Mouse (Mus musculus): ENCODE results near the gene Slc16a1. TPM values are rescaled to one million over a fixed set of nuclear protein-coding genes. Genes with fewer than 3 reads are reported as not detected.

Slc16a1 gene
- polyA plus RNA-seq, 1 experiment from 2014 or later: 32.1 TPM

DNA sequence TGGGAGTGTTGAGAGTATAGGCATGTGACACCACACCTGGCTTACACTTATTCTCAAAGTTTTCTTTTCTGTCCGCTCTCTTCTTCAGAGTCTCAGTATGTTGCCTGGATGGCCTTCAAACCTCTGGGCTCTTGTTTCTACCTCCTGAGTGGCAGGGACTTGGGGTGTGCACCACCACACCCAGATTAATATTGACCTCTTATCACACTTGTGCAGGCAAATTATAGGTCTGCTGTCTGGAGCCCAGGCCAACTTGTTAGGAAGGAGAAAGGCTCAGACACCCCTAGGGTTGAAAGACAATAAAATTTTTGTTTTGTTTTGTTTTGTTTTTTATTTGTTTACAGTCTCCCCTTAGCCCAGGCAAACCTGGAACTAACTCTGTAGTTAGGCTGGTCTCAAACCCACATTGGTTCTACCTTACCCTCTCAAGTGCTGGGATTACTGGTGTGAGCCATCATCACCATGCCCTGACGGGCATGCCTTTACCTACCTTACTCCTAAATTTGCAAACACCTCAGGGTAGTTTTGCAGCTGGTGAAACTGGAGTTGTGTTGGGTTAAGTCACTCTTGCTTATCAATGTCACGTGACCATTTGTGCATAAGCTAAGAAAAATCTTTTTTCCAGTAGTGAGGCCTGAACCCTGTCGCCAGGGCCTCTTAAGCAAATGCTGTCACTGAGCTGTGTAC is 35.3 kb downstream of the Slc16a1 start:
- Histone ChIP-seq H3K9me3 (ENCODE audit: control insufficient read depth, low read length) (no peaks in the 10 kb centered on the region), H3K4me1 (replicated peaks; ENCODE audit: control insufficient read depth, insufficient read depth) (peaks cover 11% of the 10 kb centered on the region), H3K4me2 (replicated peaks; ENCODE audit: low read depth) (no peak overlapping the region), H3K27ac (replicated peaks) (peak overlapping the region; percentile 79), H3K36me3 (ENCODE audit: control insufficient read depth, insufficient read depth, low read length) (no peaks in the 10 kb centered on the region), H3K9ac (ENCODE audit: low read length) (no peak overlapping the region), H3K4me3 (ENCODE audit: low read depth, low read length) (no peak overlapping the region), H3K27me3 (ENCODE audit: control insufficient read depth, insufficient read depth, low read length) (no peaks in the 10 kb centered on the region)
- TF ChIP-seq CTCF (IDR thresholded peaks at IDR 0.05; ENCODE audit: low read depth) (no peak), EP300 (optimal IDR thresholded peaks at IDR 0.05) (no peak)
- WGBS: 49% methylated on average over 4 of the region's 4 CpGs
- DNase-seq (ENCODE audit: low spot score) (peak; percentile 48), ATAC-seq (ENCODE audit: low FRiP score, low TSS enrichment) (peak; percentile 56)

DNA sequence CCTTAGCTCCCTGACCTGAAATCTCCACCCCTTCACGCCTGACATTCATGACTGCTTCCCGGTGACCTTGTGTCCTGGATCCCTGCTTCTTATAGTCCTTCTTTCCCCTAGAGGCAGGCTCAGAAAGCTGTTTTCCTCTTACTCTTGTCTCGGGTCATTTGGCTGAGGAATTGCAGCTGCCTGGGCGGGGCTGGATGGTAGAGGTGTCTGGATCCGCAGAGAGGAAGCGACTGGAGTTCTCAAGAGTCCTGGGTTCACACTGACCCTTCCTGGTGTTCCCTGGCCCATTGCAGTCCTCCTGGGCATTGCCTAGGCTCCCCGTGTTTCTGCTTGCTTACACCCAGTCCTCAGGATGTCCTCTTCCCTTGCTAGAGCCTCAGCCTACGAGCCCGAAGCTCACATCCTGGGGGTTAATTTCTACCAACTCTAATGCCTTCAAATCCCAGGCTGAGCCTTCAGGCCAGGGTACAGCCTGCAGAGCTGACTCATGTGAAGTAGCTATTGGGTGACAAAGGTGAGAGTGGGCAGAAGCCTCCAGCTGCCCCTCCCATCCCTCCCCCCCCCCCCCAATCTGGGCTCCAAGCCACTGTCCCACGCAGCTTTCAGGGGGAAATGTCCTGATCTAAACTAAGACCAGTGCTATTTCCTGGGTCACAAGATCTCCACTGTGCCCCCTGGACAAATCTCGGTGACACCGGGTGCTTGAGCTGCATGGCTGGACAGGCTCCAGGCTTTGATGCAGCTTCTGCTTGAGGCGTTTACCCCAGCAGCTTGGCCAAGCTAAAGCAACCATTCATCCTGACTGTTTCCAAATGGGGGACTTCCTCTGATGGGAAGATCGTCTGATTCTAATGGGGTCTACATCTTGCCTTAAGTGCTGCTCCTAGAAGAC is 36.1 kb downstream of the Slc16a1 start:
- ATAC-seq (ENCODE audit: low FRiP score, low TSS enrichment) (no peak; the same call in 1 of the 2 replicates), DNase-seq (ENCODE audit: low spot score) (peak; percentile 57)
- TF ChIP-seq EP300 (optimal IDR thresholded peaks at IDR 0.05): no peak
- TF ChIP-seq CTCF (IDR thresholded peaks at IDR 0.05; ENCODE audit: low read depth): peak; percentile 35
- H3K4me1 ChIP-seq (replicated peaks; ENCODE audit: control insufficient read depth, insufficient read depth): peaks cover 11% of the 10 kb centered on the region
- peak overlapping the region; percentile 64 for H3K4me2 ChIP-seq (replicated peaks; ENCODE audit: low read depth)
- peak overlapping the region; percentile 37 for H3K4me3 ChIP-seq (ENCODE audit: low read depth, low read length)
- WGBS: 17% methylated on average over 14 of the region's 14 CpGs
- no peaks in the 10 kb centered on the region for H3K27me3 ChIP-seq (ENCODE audit: control insufficient read depth, insufficient read depth, low read length)
- H3K27ac ChIP-seq (replicated peaks): peak overlapping the region; percentile 79
- H3K9me3 ChIP-seq (ENCODE audit: control insufficient read depth, low read length): no peaks in the 10 kb centered on the region
- H3K9ac ChIP-seq (ENCODE audit: low read length): no peak overlapping the region
- no peaks in the 10 kb centered on the region for H3K36me3 ChIP-seq (ENCODE audit: control insufficient read depth, insufficient read depth, low read length)

- peak overlapping the region; percentile 79; the same call in 1 of the 2 replicates for H3K27ac ChIP-seq (replicated peaks)
- H3K36me3 ChIP-seq (ENCODE audit: control insufficient read depth, insufficient read depth, low read length): no peaks in the 10 kb centered on the region
- peak; percentile 60 for ATAC-seq (ENCODE audit: low FRiP score, low TSS enrichment)
- TF ChIP-seq EP300 (optimal IDR thresholded peaks at IDR 0.05): no peak
- TF ChIP-seq CTCF (IDR thresholded peaks at IDR 0.05; ENCODE audit: low read depth): peak; percentile 93
- DNase-seq (ENCODE audit: low spot score): peak; percentile 84
- WGBS: 3% methylated on average over 23 of the region's 23 CpGs
- H3K4me3 ChIP-seq (ENCODE audit: low read depth, low read length): peak overlapping the region; percentile 37
- H3K9ac ChIP-seq (ENCODE audit: low read length): peak overlapping the region; percentile 38
- no peaks in the 10 kb centered on the region for H3K27me3 ChIP-seq (ENCODE audit: control insufficient read depth, insufficient read depth, low read length)
- no peaks in the 10 kb centered on the region for H3K9me3 ChIP-seq (ENCODE audit: control insufficient read depth, low read length)
- peaks cover 5% of the 10 kb centered on the region for H3K4me1 ChIP-seq (replicated peaks; ENCODE audit: control insufficient read depth, insufficient read depth)
- H3K4me2 ChIP-seq (replicated peaks; ENCODE audit: low read depth): peak overlapping the region; percentile 64
Observed at GRCm38 (mm10) chr3:104675258-104675851, 36.9 kb downstream of the Slc16a1 start.

GRCm38 (mm10) chr3:104677781-104678180 is 39.3 kb downstream of the Slc16a1 start:
- ATAC-seq (ENCODE audit: low FRiP score, low TSS enrichment) (no peak), DNase-seq (ENCODE audit: low spot score) (no peak)
- Histone ChIP-seq H3K4me1 (replicated peaks; ENCODE audit: control insufficient read depth, insufficient read depth) (peaks cover 5% of the 10 kb centered on the region), H3K9me3 (ENCODE audit: control insufficient read depth, low read length) (no peaks in the 10 kb centered on the region), H3K36me3 (ENCODE audit: control insufficient read depth, insufficient read depth, low read length) (no peaks in the 10 kb centered on the region), H3K27me3 (ENCODE audit: control insufficient read depth, insufficient read depth, low read length) (no peaks in the 10 kb centered on the region), H3K4me3 (ENCODE audit: low read depth, low read length) (no peak overlapping the region), H3K9ac (ENCODE audit: low read length) (no peak overlapping the region), H3K27ac (replicated peaks) (no peak overlapping the region), H3K4me2 (replicated peaks; ENCODE audit: low read depth) (no peak overlapping the region)
- WGBS: 94% methylated on average over 2 of the region's 2 CpGs
- TF ChIP-seq CTCF (IDR thresholded peaks at IDR 0.05; ENCODE audit: low read depth) (no peak), EP300 (optimal IDR thresholded peaks at IDR 0.05) (no peak)

GRCm38 (mm10) chr3:104678826-104679225 is 40.4 kb downstream of the Slc16a1 start:
- WGBS: 83% methylated on average over 8 of the region's 8 CpGs
- H3K4me3 ChIP-seq (ENCODE audit: low read depth, low read length): no peak overlapping the region
- ATAC-seq (ENCODE audit: low FRiP score, low TSS enrichment): no peak
- no peaks in the 10 kb centered on the region for H3K36me3 ChIP-seq (ENCODE audit: control insufficient read depth, insufficient read depth, low read length)
- no peaks in the 10 kb centered on the region for H3K27me3 ChIP-seq (ENCODE audit: control insufficient read depth, insufficient read depth, low read length)
- no peak for TF ChIP-seq CTCF (IDR thresholded peaks at IDR 0.05; ENCODE audit: low read depth)
- no peak for TF ChIP-seq EP300 (optimal IDR thresholded peaks at IDR 0.05)
- H3K27ac ChIP-seq (replicated peaks): no peak overlapping the region
- H3K4me2 ChIP-seq (replicated peaks; ENCODE audit: low read depth): no peak overlapping the region
- no peak for DNase-seq (ENCODE audit: low spot score)
- H3K4me1 ChIP-seq (replicated peaks; ENCODE audit: control insufficient read depth, insufficient read depth): peaks cover 5% of the 10 kb centered on the region
- H3K9ac ChIP-seq (ENCODE audit: low read length): no peak overlapping the region
- H3K9me3 ChIP-seq (ENCODE audit: control insufficient read depth, low read length): no peaks in the 10 kb centered on the region
